Mouse (Mus musculus) heart, embryonic 13.5 days (tissue): Measurements from ENCODE around the gene C77080. TPM values are rescaled to one million over a fixed set of nuclear protein-coding genes. Genes with fewer than 3 reads are reported as not detected.

ENCODE experiments used
- ATAC-seq: fragments of 200-750 bp; cut with Nextera tagmentation; 2 replicates; pipeline ENCODE4 v1.8.0; 2017; ENCODE audit warnings: moderate TSS enrichment; ENCODE audit not compliant: insufficient number of reproducible peaks, low FRiP score, low TSS enrichment; ENCODE audit errors: extremely low read depth
- H3K27ac ChIP-seq: fragments of 300-500 bp; sonication (generic); replicated peaks from 2 replicates; pipeline ENCODE4 v1.5.1; 2015; ENCODE audit warnings: moderate library complexity, mild to moderate bottlenecking, inconsistent platforms
- H3K27me3 ChIP-seq: fragments of 300-500 bp; sonication (generic); replicated peaks from 2 replicates; pipeline ENCODE4 v1.6.1; 2015; ENCODE audit warnings: mild to moderate bottlenecking, inconsistent platforms
- H3K36me3 ChIP-seq: fragments of 300-500 bp; sonication (generic); 2 replicates; pipeline ENCODE4 v1.6.1; 2015; ENCODE audit warnings: mild to moderate bottlenecking, inconsistent platforms
- H3K4me1 ChIP-seq: fragments of 300-500 bp; sonication (generic); 2 replicates; pipeline ENCODE4 v1.6.1; 2015; ENCODE audit warnings: inconsistent platforms
- H3K4me2 ChIP-seq: fragments of 300-500 bp; sonication (generic); 2 replicates; pipeline ENCODE4 v1.6.1; 2015; ENCODE audit warnings: inconsistent platforms, mild to moderate bottlenecking, moderate library complexity
- H3K4me3 ChIP-seq: fragments of 300-500 bp; sonication (generic); 2 replicates; pipeline ENCODE4 v1.5.1; 2015; ENCODE audit warnings: moderate library complexity, mild to moderate bottlenecking, inconsistent platforms
- H3K9ac ChIP-seq: fragments of 300-500 bp; sonication (generic); 2 replicates; pipeline ENCODE4 v1.6.1; 2015; ENCODE audit warnings: inconsistent platforms, mild to moderate bottlenecking, moderate library complexity
- H3K9me3 ChIP-seq: fragments of 300-500 bp; sonication (generic); 2 replicates; pipeline ENCODE4 v1.6.1; 2016; ENCODE audit warnings: inconsistent platforms
- WGBS: fragments of 180-500 bp; shearing (Covaris S2); methylation state at CpG from one replicate; pipeline ENCODE4 v1.1.7; 2015; ENCODE audit warnings: mixed read lengths; 5-methylcytosine and 5-hydroxymethylcytosine counted together
- polyA plus RNA-seq: library from polyadenylated mRNA; unstranded; fragments of >200 nt; fragmentation: Nextera tagmentation; extraction: Ambion mirVana; gene quantifications from 2 replicates; pipeline ENCODE4 v1.2.1, GENCODE M21; 2015

The C77080 gene
- polyA plus RNA-seq, 1 experiment from 2014 or later = 2.3 TPM

- Histone ChIP-seq H3K27me3 (peaks cover 83% of the 10 kb centered on the region), H3K4me3 (no peak overlapping the region), H3K27ac (no peak overlapping the region), H3K4me1 (peaks cover 51% of the 10 kb centered on the region), H3K36me3 (no peaks in the 10 kb centered on the region), H3K4me2 (no peak overlapping the region), H3K9me3 (no peaks in the 10 kb centered on the region), H3K9ac (no peak overlapping the region)
- ATAC-seq = no peak
- WGBS = 76% methylated on average over 8 of the region's 8 CpGs
Observed at GRCm38 (mm10) chr4:129236236-129236813, 24.9 kb downstream of the C77080 start.

GRCm38 (mm10) chr4:129235147-129235546, 26.1 kb downstream of the C77080 start:
- Histone ChIP-seq H3K27ac (peak overlapping the region; percentile 39), H3K4me1 (peaks cover 52% of the 10 kb centered on the region), H3K4me2 (no peak overlapping the region), H3K27me3 (peaks cover 83% of the 10 kb centered on the region), H3K36me3 (no peaks in the 10 kb centered on the region), H3K9me3 (no peaks in the 10 kb centered on the region), H3K9ac (no peak overlapping the region), H3K4me3 (no peak overlapping the region)
- WGBS = 35% methylated on average over 3 of the region's 3 CpGs
- no peak for ATAC-seq

- WGBS = 4% methylated on average over 7 of the region's 7 CpGs
- no peak overlapping the region for H3K27ac ChIP-seq
- H3K27me3 ChIP-seq = peaks cover 83% of the 10 kb centered on the region
- no peak overlapping the region for H3K4me3 ChIP-seq
- no peak overlapping the region for H3K4me2 ChIP-seq
- no peak overlapping the region for H3K9ac ChIP-seq
- no peaks in the 10 kb centered on the region for H3K9me3 ChIP-seq
- peaks cover 50% of the 10 kb centered on the region for H3K4me1 ChIP-seq
- no peak for ATAC-seq
- H3K36me3 ChIP-seq = no peaks in the 10 kb centered on the region
Observed at GRCm38 (mm10) chr4:129234488-129234887, 26.7 kb downstream of the C77080 start.

GRCm38 (mm10) chr4:129232561-129233360, 28.4 kb downstream of the C77080 start:
- WGBS = 72% methylated on average over 9 of the region's 9 CpGs
- Histone ChIP-seq H3K4me1 (peaks cover 41% of the 10 kb centered on the region), H3K9ac (no peak overlapping the region), H3K4me2 (no peak overlapping the region), H3K9me3 (no peaks in the 10 kb centered on the region), H3K27ac (no peak overlapping the region), H3K36me3 (no peaks in the 10 kb centered on the region), H3K27me3 (peaks cover 84% of the 10 kb centered on the region), H3K4me3 (no peak overlapping the region)
- no peak for ATAC-seq

- no peak overlapping the region for H3K4me2 ChIP-seq
- no peaks in the 10 kb centered on the region for H3K9me3 ChIP-seq
- no peaks in the 10 kb centered on the region for H3K36me3 ChIP-seq
- ATAC-seq = no peak
- H3K27me3 ChIP-seq = peaks cover 84% of the 10 kb centered on the region
- 61% methylated on average over 12 of the region's 12 CpGs for WGBS
- peaks cover 48% of the 10 kb centered on the region for H3K4me1 ChIP-seq
- H3K4me3 ChIP-seq = no peak overlapping the region
- H3K9ac ChIP-seq = no peak overlapping the region
- no peak overlapping the region for H3K27ac ChIP-seq
Observed at GRCm38 (mm10) chr4:129231594-129232450, 29.4 kb downstream of the C77080 start.

GRCm38 (mm10) chr4:129230926-129231325, 30.3 kb downstream of the C77080 start:
- no peak overlapping the region for H3K27ac ChIP-seq
- H3K9me3 ChIP-seq = no peaks in the 10 kb centered on the region
- H3K9ac ChIP-seq = no peak overlapping the region
- no peak for ATAC-seq
- H3K27me3 ChIP-seq = peaks cover 84% of the 10 kb centered on the region
- no peak overlapping the region for H3K4me2 ChIP-seq
- H3K36me3 ChIP-seq = no peaks in the 10 kb centered on the region
- H3K4me3 ChIP-seq = no peak overlapping the region
- 47% methylated on average over 8 of the region's 8 CpGs for WGBS
- peaks cover 55% of the 10 kb centered on the region for H3K4me1 ChIP-seq

GRCm38 (mm10) chr4:129227985-129228381, 33.2 kb downstream of the C77080 start:
- no peaks in the 10 kb centered on the region for H3K36me3 ChIP-seq
- H3K9me3 ChIP-seq = no peaks in the 10 kb centered on the region
- peaks cover 99% of the 10 kb centered on the region for H3K27me3 ChIP-seq
- peak overlapping the region; percentile 68 for H3K9ac ChIP-seq
- WGBS = 32% methylated on average over 8 of the region's 8 CpGs
- no peak for ATAC-seq
- H3K27ac ChIP-seq = no peak overlapping the region
- H3K4me3 ChIP-seq = peak overlapping the region; percentile 33; the same call in 1 of the 2 replicates
- peak overlapping the region; percentile 60 for H3K4me2 ChIP-seq
- H3K4me1 ChIP-seq = peaks cover 50% of the 10 kb centered on the region

GRCm38 (mm10) chr4:129227170-129227984, 33.8 kb downstream of the C77080 start:
- Histone ChIP-seq H3K4me2 (peak overlapping the region; percentile 60), H3K4me1 (peaks cover 54% of the 10 kb centered on the region), H3K36me3 (no peaks in the 10 kb centered on the region), H3K27ac (no peak overlapping the region), H3K27me3 (peaks cover 99% of the 10 kb centered on the region), H3K4me3 (peak overlapping the region; percentile 33), H3K9me3 (no peaks in the 10 kb centered on the region), H3K9ac (peak overlapping the region; percentile 68)
- 9% methylated on average over 22 of the region's 22 CpGs for WGBS
- no peak for ATAC-seq

- no peak overlapping the region for H3K4me3 ChIP-seq
- H3K9me3 ChIP-seq = no peaks in the 10 kb centered on the region
- H3K36me3 ChIP-seq = peaks cover 3% of the 10 kb centered on the region; the same call in 1 of the 2 replicates
- H3K4me2 ChIP-seq = peak overlapping the region; percentile 60
- WGBS = 28% methylated on average over 5 of the region's 5 CpGs
- H3K27me3 ChIP-seq = peaks cover 99% of the 10 kb centered on the region
- H3K4me1 ChIP-seq = peaks cover 47% of the 10 kb centered on the region
- H3K27ac ChIP-seq = no peak overlapping the region
- 0 out of 2 replicates have a peak overlapping the region, but pooled peaks have one; percentile 68 for H3K9ac ChIP-seq
- no peak for ATAC-seq
Observed at GRCm38 (mm10) chr4:129226441-129226963, 34.7 kb downstream of the C77080 start.

- 91% methylated on average over 12 of the region's 12 CpGs for WGBS
- no peak for ATAC-seq
- Histone ChIP-seq H3K4me1 (peaks cover 45% of the 10 kb centered on the region), H3K9ac (no peak overlapping the region), H3K9me3 (no peaks in the 10 kb centered on the region), H3K4me3 (no peak overlapping the region), H3K27ac (no peak overlapping the region), H3K27me3 (peaks cover 98% of the 10 kb centered on the region), H3K4me2 (no peak overlapping the region), H3K36me3 (peaks cover 7% of the 10 kb centered on the region)
Observed at GRCm38 (mm10) chr4:129225315-129225714, 35.9 kb downstream of the C77080 start.
